Mouse (Mus musculus): Measurements from ENCODE around the gene Lrrc51. TPM values are rescaled to one million over a fixed set of nuclear protein-coding genes. Genes with fewer than 3 reads are reported as not detected.

Gene Lrrc51
- polyA plus RNA-seq (2014; fragmentation: Nextera tagmentation; extraction: Ambion mirVana), result 6.8 and 10.1 TPM in 2 replicates

GRCm38 (mm10) chr7:101933751-101934240 is at the start of gene Lrrc51, which contains the start of gene Numa1:
TSS of gene Lrrc51 (minus strand) at chr7:101933895.
TSS of gene Numa1 (plus strand) at chr7:101934111.
- Histone ChIP-seq H3K27ac (ENCODE audit: low read depth) (peak within 1 kb of the TSS; percentile 82), H3K36me3 (ENCODE audit: control insufficient read depth, insufficient read depth, low read length) (no peaks in the 10 kb centered on the region), H3K4me1 (replicated peaks; ENCODE audit: control insufficient read depth, insufficient read depth, low read length) (peaks cover 7% of the 10 kb centered on the region; the same call in 1 of the 2 replicates), H3K4me2 (ENCODE audit: low read length) (peak within 1 kb of the TSS; percentile 79), H3K27me3 (replicated peaks; ENCODE audit: control insufficient read depth, insufficient read depth, low read length) (no peaks in the 10 kb centered on the region), H3K9ac (ENCODE audit: low read length) (peak within 1 kb of the TSS; percentile 70), H3K9me3 (ENCODE audit: control insufficient read depth, low read length) (no peaks in the 10 kb centered on the region), H3K4me3 (ENCODE audit: low read depth, low read length) (peak within 1 kb of the TSS; percentile 88)
- DNase-seq (ENCODE audit: low spot score) (peak; percentile 96), ATAC-seq (replicated peaks; ENCODE audit: low FRiP score, low TSS enrichment, low read depth) (peak; percentile 96)
- under 1% methylated on average over 40 of the region's 40 CpGs for WGBS

GRCm38 (mm10) chr7:101982735-101983134 is 49.0 kb upstream of the Lrrc51 start:
- Histone ChIP-seq H3K9ac (ENCODE audit: low read length) (no peak overlapping the region), H3K4me2 (ENCODE audit: low read length) (no peak overlapping the region), H3K4me1 (replicated peaks; ENCODE audit: control insufficient read depth, insufficient read depth, low read length) (no peaks in the 10 kb centered on the region), H3K27me3 (replicated peaks; ENCODE audit: control insufficient read depth, insufficient read depth, low read length) (no peaks in the 10 kb centered on the region), H3K36me3 (ENCODE audit: control insufficient read depth, insufficient read depth, low read length) (peaks cover 52% of the 10 kb centered on the region), H3K4me3 (ENCODE audit: low read depth, low read length) (no peak overlapping the region), H3K9me3 (ENCODE audit: control insufficient read depth, low read length) (no peaks in the 10 kb centered on the region), H3K27ac (ENCODE audit: low read depth) (no peak overlapping the region)
- WGBS, result 63% methylated on average over 1 of the region's 1 CpGs
- no peak for DNase-seq (ENCODE audit: low spot score)
- ATAC-seq (replicated peaks; ENCODE audit: low FRiP score, low TSS enrichment, low read depth), result no peak

- Histone ChIP-seq H3K27me3 (replicated peaks; ENCODE audit: control insufficient read depth, insufficient read depth, low read length) (no peaks in the 10 kb centered on the region), H3K4me1 (replicated peaks; ENCODE audit: control insufficient read depth, insufficient read depth, low read length) (peaks cover 26% of the 10 kb centered on the region), H3K36me3 (ENCODE audit: control insufficient read depth, insufficient read depth, low read length) (peaks cover 10% of the 10 kb centered on the region), H3K27ac (ENCODE audit: low read depth) (no peak overlapping the region), H3K9ac (ENCODE audit: low read length) (no peak overlapping the region), H3K4me3 (ENCODE audit: low read depth, low read length) (no peak overlapping the region), H3K4me2 (ENCODE audit: low read length) (no peak overlapping the region), H3K9me3 (ENCODE audit: control insufficient read depth, low read length) (no peaks in the 10 kb centered on the region)
- WGBS, result 24% methylated on average over 2 of the region's 2 CpGs
- no peak for DNase-seq (ENCODE audit: low spot score)
- ATAC-seq (replicated peaks; ENCODE audit: low FRiP score, low TSS enrichment, low read depth), result no peak
Measured at GRCm38 (mm10) chr7:101974505-101974904, 40.8 kb upstream of the Lrrc51 start.

- H3K27me3 ChIP-seq (replicated peaks; ENCODE audit: control insufficient read depth, insufficient read depth, low read length), result no peaks in the 10 kb centered on the region
- peak overlapping the region; percentile 0; the same call in 1 of the 2 replicates for H3K4me2 ChIP-seq (ENCODE audit: low read length)
- H3K36me3 ChIP-seq (ENCODE audit: control insufficient read depth, insufficient read depth, low read length), result peaks cover 7% of the 10 kb centered on the region
- peak overlapping the region; percentile 8; the same call in 1 of the 2 replicates for H3K27ac ChIP-seq (ENCODE audit: low read depth)
- ATAC-seq (replicated peaks; ENCODE audit: low FRiP score, low TSS enrichment, low read depth), result no peak
- WGBS, result 52% methylated on average over 3 of the region's 3 CpGs
- no peak overlapping the region for H3K9ac ChIP-seq (ENCODE audit: low read length)
- no peak for DNase-seq (ENCODE audit: low spot score)
- H3K4me1 ChIP-seq (replicated peaks; ENCODE audit: control insufficient read depth, insufficient read depth, low read length), result peaks cover 31% of the 10 kb centered on the region
- H3K9me3 ChIP-seq (ENCODE audit: control insufficient read depth, low read length), result no peaks in the 10 kb centered on the region
- no peak overlapping the region for H3K4me3 ChIP-seq (ENCODE audit: low read depth, low read length)
Measured at GRCm38 (mm10) chr7:101973730-101974129, 40.0 kb upstream of the Lrrc51 start.

GRCm38 (mm10) chr7:101971721-101972120 is 38.0 kb upstream of the Lrrc51 start:
- Histone ChIP-seq H3K9ac (ENCODE audit: low read length) (peak overlapping the region; percentile 82), H3K9me3 (ENCODE audit: control insufficient read depth, low read length) (no peaks in the 10 kb centered on the region), H3K4me2 (ENCODE audit: low read length) (peak overlapping the region; percentile 82), H3K36me3 (ENCODE audit: control insufficient read depth, insufficient read depth, low read length) (no peaks in the 10 kb centered on the region), H3K27ac (ENCODE audit: low read depth) (peak overlapping the region; percentile 100), H3K4me1 (replicated peaks; ENCODE audit: control insufficient read depth, insufficient read depth, low read length) (peaks cover 33% of the 10 kb centered on the region), H3K4me3 (ENCODE audit: low read depth, low read length) (peak overlapping the region; percentile 77), H3K27me3 (replicated peaks; ENCODE audit: control insufficient read depth, insufficient read depth, low read length) (no peaks in the 10 kb centered on the region)
- DNase-seq (ENCODE audit: low spot score) (no peak), ATAC-seq (replicated peaks; ENCODE audit: low FRiP score, low TSS enrichment, low read depth) (no peak)
- 50% methylated on average over 2 of the region's 2 CpGs for WGBS

GRCm38 (mm10) chr7:101970821-101971461 is 37.2 kb upstream of the Lrrc51 start:
- Histone ChIP-seq H3K4me1 (replicated peaks; ENCODE audit: control insufficient read depth, insufficient read depth, low read length) (peaks cover 33% of the 10 kb centered on the region), H3K36me3 (ENCODE audit: control insufficient read depth, insufficient read depth, low read length) (no peaks in the 10 kb centered on the region), H3K9ac (ENCODE audit: low read length) (peak overlapping the region; percentile 82), H3K27me3 (replicated peaks; ENCODE audit: control insufficient read depth, insufficient read depth, low read length) (no peaks in the 10 kb centered on the region), H3K4me2 (ENCODE audit: low read length) (peak overlapping the region; percentile 82), H3K9me3 (ENCODE audit: control insufficient read depth, low read length) (no peaks in the 10 kb centered on the region), H3K4me3 (ENCODE audit: low read depth, low read length) (peak overlapping the region; percentile 77), H3K27ac (ENCODE audit: low read depth) (peak overlapping the region; percentile 100)
- ATAC-seq (replicated peaks; ENCODE audit: low FRiP score, low TSS enrichment, low read depth), result peak; percentile 53
- peak; percentile 86 for DNase-seq (ENCODE audit: low spot score)
- WGBS, result 2% methylated on average over 19 of the region's 19 CpGs

- H3K27me3 ChIP-seq (replicated peaks; ENCODE audit: control insufficient read depth, insufficient read depth, low read length), result no peaks in the 10 kb centered on the region
- H3K4me2 ChIP-seq (ENCODE audit: low read length), result peak overlapping the region; percentile 82
- peak overlapping the region; percentile 77 for H3K4me3 ChIP-seq (ENCODE audit: low read depth, low read length)
- ATAC-seq (replicated peaks; ENCODE audit: low FRiP score, low TSS enrichment, low read depth) (peak; percentile 74), DNase-seq (ENCODE audit: low spot score) (peak; percentile 94)
- H3K36me3 ChIP-seq (ENCODE audit: control insufficient read depth, insufficient read depth, low read length), result no peaks in the 10 kb centered on the region
- H3K4me1 ChIP-seq (replicated peaks; ENCODE audit: control insufficient read depth, insufficient read depth, low read length), result peaks cover 33% of the 10 kb centered on the region
- no peaks in the 10 kb centered on the region for H3K9me3 ChIP-seq (ENCODE audit: control insufficient read depth, low read length)
- WGBS, result 0% methylated on average over 16 of the region's 17 CpGs
- H3K9ac ChIP-seq (ENCODE audit: low read length), result peak overlapping the region; percentile 82
- H3K27ac ChIP-seq (ENCODE audit: low read depth), result peak overlapping the region; percentile 100
Measured at GRCm38 (mm10) chr7:101970429-101970775, 36.7 kb upstream of the Lrrc51 start.

- H3K27ac ChIP-seq (ENCODE audit: low read depth), result peak overlapping the region; percentile 100
- H3K4me2 ChIP-seq (ENCODE audit: low read length), result peak overlapping the region; percentile 82
- WGBS, result under 1% methylated on average over 52 of the region's 53 CpGs
- H3K27me3 ChIP-seq (replicated peaks; ENCODE audit: control insufficient read depth, insufficient read depth, low read length), result no peaks in the 10 kb centered on the region
- DNase-seq (ENCODE audit: low spot score) (peak; percentile 94), ATAC-seq (replicated peaks; ENCODE audit: low FRiP score, low TSS enrichment, low read depth) (peak; percentile 91)
- peak overlapping the region; percentile 77 for H3K4me3 ChIP-seq (ENCODE audit: low read depth, low read length)
- H3K36me3 ChIP-seq (ENCODE audit: control insufficient read depth, insufficient read depth, low read length), result no peaks in the 10 kb centered on the region
- no peaks in the 10 kb centered on the region for H3K9me3 ChIP-seq (ENCODE audit: control insufficient read depth, low read length)
- H3K9ac ChIP-seq (ENCODE audit: low read length), result peak overlapping the region; percentile 82
- H3K4me1 ChIP-seq (replicated peaks; ENCODE audit: control insufficient read depth, insufficient read depth, low read length), result peaks cover 33% of the 10 kb centered on the region
Measured at GRCm38 (mm10) chr7:101969694-101970428, 36.2 kb upstream of the Lrrc51 start.
